Mouse (Mus musculus) midbrain, embryonic 16.5 days (tissue): ENCODE measurements at regions not wholly inside any gene's neighbourhood (a gene's known extent, or its start where the extent isn't known, plus 50 kb on each side); places are given as distances from the start of the nearest gene placed in this dataset.

ENCODE experiments used
- ATAC-seq: fragments of 200-750 bp; cut with Nextera tagmentation; 2 replicates; pipeline ENCODE4 v1.8.0; 2017; ENCODE audit warnings: moderate TSS enrichment
- H3K27ac ChIP-seq: fragments of 300-500 bp; sonication (generic); 2 replicates; pipeline ENCODE4 v1.5.1; 2014; ENCODE audit warnings: mild to moderate bottlenecking, low read length, mixed read lengths
- H3K27me3 ChIP-seq: fragments of 300-500 bp; sonication (generic); 2 replicates; pipeline ENCODE4 v1.6.1; 2014; ENCODE audit warnings: low read depth, low read length, mixed read lengths; ENCODE audit not compliant: control insufficient read depth, insufficient read depth
- H3K36me3 ChIP-seq: fragments of 300-500 bp; sonication (generic); 2 replicates; pipeline ENCODE4 v1.6.1; 2014; ENCODE audit warnings: mild to moderate bottlenecking, low read length, moderate library complexity, mixed read lengths; ENCODE audit not compliant: control insufficient read depth, insufficient read depth
- H3K4me1 ChIP-seq: fragments of 300-500 bp; sonication (generic); 2 replicates; pipeline ENCODE4 v1.6.1; 2014; ENCODE audit warnings: mild to moderate bottlenecking, low read length, mixed read lengths; ENCODE audit not compliant: control insufficient read depth, insufficient read depth
- H3K4me2 ChIP-seq: fragments of 300-500 bp; sonication (generic); 2 replicates; pipeline ENCODE4 v1.6.1; 2014; ENCODE audit warnings: mild to moderate bottlenecking, low read length, mixed read lengths
- H3K4me3 ChIP-seq: fragments of 300-500 bp; sonication (generic); 2 replicates; pipeline ENCODE4 v1.5.1; 2014; ENCODE audit warnings: low read depth, mild to moderate bottlenecking, low read length, moderate library complexity, mixed read lengths
- H3K9ac ChIP-seq: fragments of 300-500 bp; sonication (generic); 2 replicates; pipeline ENCODE4 v1.6.1; 2014; ENCODE audit warnings: low read depth, low read length, mixed read lengths
- H3K9me3 ChIP-seq: fragments of 300-500 bp; sonication (generic); replicated peaks from 2 replicates; pipeline ENCODE4 v1.6.1; 2014; ENCODE audit warnings: mild to moderate bottlenecking, low read length, mixed read lengths; ENCODE audit not compliant: control insufficient read depth, poor library complexity, severe bottlenecking
- WGBS: fragments of 180-500 bp; shearing (Covaris S2); extraction: QIAGEN DNeasy Blood & Tissue Kit; methylation state at CpG from one replicate; pipeline ENCODE4 v1.1.7; 2014; 5-methylcytosine and 5-hydroxymethylcytosine counted together

DNA sequence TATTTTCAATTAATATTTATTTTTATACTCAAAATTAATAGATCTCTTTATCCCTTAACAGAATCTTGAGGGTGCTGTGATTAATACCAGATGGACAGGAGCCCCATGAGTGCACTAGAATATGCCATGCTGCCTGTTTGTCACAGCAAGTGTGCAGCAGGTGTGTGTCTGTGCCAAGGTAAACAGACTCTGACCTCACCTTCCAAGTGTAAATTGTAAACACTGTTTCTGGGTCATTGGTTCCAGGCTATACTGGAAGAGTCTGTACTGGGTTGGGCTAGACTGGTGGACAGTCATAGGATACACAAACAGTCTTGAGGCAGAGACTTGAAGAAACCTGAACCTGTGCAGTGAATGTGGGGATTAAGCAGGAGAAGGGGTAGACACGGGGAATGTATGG is 422.2 kb downstream of the Gm21833 start:
- Histone ChIP-seq H3K4me1 (no peaks in the 10 kb centered on the region), H3K9me3 (no peaks in the 10 kb centered on the region), H3K27me3 (no peaks in the 10 kb centered on the region), H3K36me3 (no peaks in the 10 kb centered on the region), H3K4me2 (no peak overlapping the region), H3K4me3 (no peak overlapping the region), H3K9ac (no peak overlapping the region), H3K27ac (no peak overlapping the region)
- 45% methylated on average over 1 of the region's 1 CpGs for WGBS
- no peak for ATAC-seq

GRCm38 (mm10) chr16:83254183-83254582 is 426.0 kb downstream of the Gm21833 start:
- H3K4me1 ChIP-seq = no peaks in the 10 kb centered on the region
- no peak overlapping the region for H3K9ac ChIP-seq
- 86% methylated on average over 1 of the region's 1 CpGs for WGBS
- H3K27ac ChIP-seq = no peak overlapping the region
- H3K4me3 ChIP-seq = no peak overlapping the region
- no peak for ATAC-seq
- no peak overlapping the region for H3K4me2 ChIP-seq
- H3K9me3 ChIP-seq = no peaks in the 10 kb centered on the region
- H3K27me3 ChIP-seq = no peaks in the 10 kb centered on the region
- no peaks in the 10 kb centered on the region for H3K36me3 ChIP-seq

DNA sequence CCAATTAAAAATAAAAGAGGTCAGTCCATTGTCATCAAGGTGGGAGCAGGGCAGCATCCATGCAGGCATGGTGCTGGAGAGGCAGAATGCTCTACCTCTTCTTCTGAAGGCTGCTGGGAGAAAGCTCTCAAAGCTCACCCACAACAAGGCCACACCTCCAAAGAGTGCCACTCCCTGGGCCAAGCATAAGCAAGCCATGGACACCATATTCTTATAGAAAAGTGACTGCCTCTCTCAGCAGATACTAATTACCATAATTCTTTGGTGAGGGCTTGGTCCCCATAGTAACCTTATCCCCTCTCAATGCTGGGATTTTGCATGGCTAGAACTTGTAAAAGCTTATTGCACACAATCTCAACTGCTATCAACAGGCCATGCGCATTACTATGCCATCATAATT is 443.7 kb downstream of the Gm21833 start:
- no peak for ATAC-seq

GRCm38 (mm10) chr16:83316314-83316713 is 488.1 kb downstream of the Gm21833 start:
- 75% methylated on average over 5 of the region's 5 CpGs for WGBS
- peak; percentile 58; the same call in 1 of the 2 replicates for ATAC-seq
- Histone ChIP-seq H3K4me1 (no peaks in the 10 kb centered on the region), H3K9me3 (no peaks in the 10 kb centered on the region), H3K27ac (no peak overlapping the region), H3K4me3 (no peak overlapping the region), H3K4me2 (no peak overlapping the region), H3K27me3 (no peaks in the 10 kb centered on the region), H3K9ac (no peak overlapping the region), H3K36me3 (no peaks in the 10 kb centered on the region)

More for the DNA sequence above, 443.7 kb downstream of the Gm21833 start:
- Histone ChIP-seq H3K4me3 (no peak overlapping the region), H3K4me1 (no peaks in the 10 kb centered on the region), H3K9ac (no peak overlapping the region), H3K27me3 (no peaks in the 10 kb centered on the region), H3K27ac (no peak overlapping the region), H3K36me3 (no peaks in the 10 kb centered on the region), H3K4me2 (no peak overlapping the region), H3K9me3 (no peaks in the 10 kb centered on the region)
- 68% methylated on average over 1 of the region's 1 CpGs for WGBS

- H3K27ac ChIP-seq = no peak overlapping the region
- no peak for ATAC-seq
- H3K36me3 ChIP-seq = no peaks in the 10 kb centered on the region
- H3K27me3 ChIP-seq = no peaks in the 10 kb centered on the region
- no peaks in the 10 kb centered on the region for H3K4me1 ChIP-seq
- 79% methylated on average over 2 of the region's 2 CpGs for WGBS
- H3K4me3 ChIP-seq = no peak overlapping the region
- H3K4me2 ChIP-seq = no peak overlapping the region
- H3K9me3 ChIP-seq = no peaks in the 10 kb centered on the region
- no peak overlapping the region for H3K9ac ChIP-seq
Observed at GRCm38 (mm10) chr16:83326826-83327225, 498.6 kb downstream of the Gm21833 start.

GRCm38 (mm10) chr16:83351069-83351468 is 522.9 kb downstream of the Gm21833 start:
- no peak for ATAC-seq
- no peak overlapping the region for H3K4me2 ChIP-seq
- H3K9ac ChIP-seq = no peak overlapping the region
- no peaks in the 10 kb centered on the region for H3K9me3 ChIP-seq
- no peak overlapping the region for H3K27ac ChIP-seq
- no peak overlapping the region for H3K4me3 ChIP-seq
- H3K36me3 ChIP-seq = no peaks in the 10 kb centered on the region
- H3K27me3 ChIP-seq = no peaks in the 10 kb centered on the region
- no peaks in the 10 kb centered on the region for H3K4me1 ChIP-seq

- Histone ChIP-seq H3K27ac (no peak overlapping the region), H3K4me1 (no peaks in the 10 kb centered on the region), H3K4me2 (no peak overlapping the region), H3K27me3 (no peaks in the 10 kb centered on the region), H3K36me3 (no peaks in the 10 kb centered on the region), H3K9ac (no peak overlapping the region), H3K9me3 (no peaks in the 10 kb centered on the region), H3K4me3 (no peak overlapping the region)
- no peak for ATAC-seq
- 87% methylated on average over 2 of the region's 2 CpGs for WGBS
Observed at GRCm38 (mm10) chr16:83394581-83394980, 566.4 kb downstream of the Gm21833 start.

DNA sequence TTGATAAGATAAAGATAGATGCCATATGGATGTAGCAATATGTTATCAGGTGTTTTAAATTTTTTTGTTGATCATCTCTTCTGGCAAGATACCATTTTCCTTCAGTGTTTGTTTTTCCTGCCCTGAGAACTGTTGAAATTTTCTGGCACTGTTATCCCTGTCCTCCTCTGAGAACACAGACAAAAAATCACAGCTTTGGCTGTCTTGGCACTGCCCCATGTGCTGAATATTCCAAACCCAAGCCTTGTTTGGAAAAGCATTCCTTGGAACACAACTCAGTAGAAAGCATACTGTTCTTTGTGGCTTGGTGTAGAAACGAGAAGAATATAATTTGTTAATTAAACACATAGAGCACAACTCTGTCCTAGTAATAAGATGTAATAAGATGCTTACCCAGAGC is 592.5 kb downstream of the Gm21833 start:
- 54% methylated on average over 1 of the region's 1 CpGs for WGBS
- Histone ChIP-seq H3K27ac (no peak overlapping the region), H3K9ac (no peak overlapping the region), H3K4me2 (no peak overlapping the region), H3K4me1 (no peaks in the 10 kb centered on the region), H3K4me3 (no peak overlapping the region), H3K36me3 (no peaks in the 10 kb centered on the region), H3K27me3 (no peaks in the 10 kb centered on the region), H3K9me3 (peaks cover 3% of the 10 kb centered on the region)
- ATAC-seq = no peak

DNA sequence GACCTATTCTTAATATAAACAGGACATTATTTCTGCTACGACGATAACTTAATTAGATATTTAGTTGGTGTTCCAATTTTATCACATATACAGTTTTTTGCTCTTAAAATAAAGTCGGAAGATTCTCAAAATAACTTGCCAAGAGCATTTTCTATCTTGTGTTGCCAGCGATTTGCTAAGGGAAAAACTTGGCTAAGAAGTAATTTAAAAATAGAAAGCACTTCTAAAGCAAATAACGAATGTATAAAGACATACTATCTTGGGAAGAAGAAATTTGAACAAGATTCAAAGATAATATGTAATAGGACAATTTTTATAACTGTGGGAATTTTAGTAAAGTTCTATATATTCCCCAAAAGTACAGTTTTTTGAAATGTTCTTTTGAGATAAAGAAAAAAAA is 594.9 kb downstream of the Gm21833 start:
- no peaks in the 10 kb centered on the region for H3K4me1 ChIP-seq
- no peaks in the 10 kb centered on the region for H3K27me3 ChIP-seq
- no peak overlapping the region for H3K9ac ChIP-seq
- no peak overlapping the region for H3K4me3 ChIP-seq
- no peak overlapping the region for H3K4me2 ChIP-seq
- ATAC-seq = no peak
- peaks cover 3% of the 10 kb centered on the region for H3K9me3 ChIP-seq
- H3K27ac ChIP-seq = no peak overlapping the region
- no peaks in the 10 kb centered on the region for H3K36me3 ChIP-seq
- 85% methylated on average over 5 of the region's 5 CpGs for WGBS
